Mouse (Mus musculus): Measurements from ENCODE around the gene Xxylt1.
A peak's percentile ranks its signal among the peaks of the same experiment; 100 is the strongest.

Gene Xxylt1

GRCm38 (mm10) chr16:31061246-31061880 is 19.9 kb downstream of the Xxylt1 start:
- no peak for DNase-seq (ENCODE audit: low read depth, low spot score)

DNA sequence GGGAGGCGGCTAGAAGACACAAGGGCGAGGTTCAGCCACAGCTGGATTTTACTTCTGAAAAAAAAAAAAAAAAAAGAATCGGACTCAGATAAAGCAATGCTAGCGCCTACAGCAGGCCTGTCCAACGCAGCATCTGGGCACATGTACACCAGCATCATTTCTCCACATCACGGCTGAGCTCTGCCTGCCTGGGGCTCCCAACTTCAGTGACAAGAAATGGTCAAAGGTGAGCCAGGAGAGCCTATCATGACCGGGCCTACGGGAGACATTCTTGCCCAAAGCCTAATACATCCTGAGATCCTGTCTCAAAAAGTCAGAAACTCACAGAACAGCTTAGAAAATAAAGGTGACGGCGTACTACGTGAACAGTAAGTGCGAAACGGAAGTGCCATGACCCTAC is 20.5 kb downstream of the Xxylt1 start:
- DNase-seq (ENCODE audit: low read depth, low spot score): no peak

DNA sequence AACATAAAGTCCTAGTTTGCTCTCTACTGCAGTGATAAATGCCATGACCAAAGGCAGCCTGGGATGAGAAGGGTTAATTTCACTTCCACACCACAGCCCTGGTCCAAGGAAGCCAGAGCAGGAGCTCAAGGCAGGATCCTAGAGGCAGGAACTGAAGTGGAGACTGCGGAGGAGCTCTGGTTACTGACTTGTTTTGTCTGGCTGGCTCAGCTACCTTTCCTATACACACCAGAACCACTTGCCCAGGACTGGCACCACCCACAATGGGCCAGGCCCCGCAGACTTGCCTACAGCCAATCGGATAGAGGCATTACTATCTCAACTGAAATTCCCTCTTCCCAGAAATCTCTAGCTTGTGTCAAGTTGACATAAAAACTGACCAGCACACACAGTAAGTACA is 21.0 kb downstream of the Xxylt1 start:
- no peak for DNase-seq (ENCODE audit: low read depth, low spot score)

DNA sequence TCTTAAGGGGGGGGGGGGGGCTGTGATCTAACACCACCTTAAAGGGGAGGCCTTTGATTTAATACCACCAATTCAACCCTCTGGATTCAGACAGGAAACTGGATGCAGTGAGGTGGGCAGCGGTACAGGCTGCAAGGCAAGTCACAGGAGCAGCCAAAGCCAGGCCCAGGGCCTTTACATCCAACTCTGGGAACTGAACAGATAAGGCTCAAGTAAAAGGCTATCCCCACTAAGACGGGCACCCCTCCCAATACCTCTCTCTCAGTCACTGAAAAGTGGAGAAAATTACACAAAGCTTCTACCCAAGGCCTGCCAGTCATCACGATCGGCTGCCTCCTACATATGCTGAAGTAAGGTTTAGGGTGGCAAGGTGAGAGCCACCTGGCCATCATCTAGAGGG is 21.5 kb downstream of the Xxylt1 start:
- no peak for DNase-seq (ENCODE audit: low read depth, low spot score)

GRCm38 (mm10) chr16:31052812-31053211 is 28.4 kb downstream of the Xxylt1 start:
- no peak for DNase-seq (ENCODE audit: low read depth, low spot score)

DNA sequence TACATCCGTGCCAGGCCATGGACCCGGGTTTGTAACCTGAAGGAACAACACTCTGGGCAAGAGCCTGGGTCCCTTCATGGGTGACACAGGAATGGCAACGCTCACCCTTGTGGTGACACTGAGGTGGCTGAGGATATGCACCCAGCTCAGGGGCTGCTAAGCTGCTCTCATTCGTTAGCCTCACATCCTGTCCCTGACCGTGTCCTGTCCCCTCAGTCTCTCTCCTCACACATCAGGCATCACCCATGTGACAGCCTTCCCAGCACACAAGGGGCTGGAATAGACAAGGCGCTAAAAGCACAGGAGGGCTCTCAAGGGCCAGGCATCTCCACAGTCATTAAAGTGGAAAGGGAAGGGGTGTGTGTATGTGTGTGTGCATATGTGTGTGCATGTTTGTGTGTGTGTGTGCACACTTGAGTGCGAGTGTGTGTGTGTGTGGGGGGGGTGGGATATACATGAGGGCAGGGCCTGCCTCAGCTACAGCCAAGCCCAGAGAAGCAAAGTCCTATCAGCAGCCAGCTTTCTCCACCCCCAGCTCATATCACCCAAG is 29.0 kb downstream of the Xxylt1 start:
- DNase-seq (ENCODE audit: low read depth, low spot score): no peak

DNA sequence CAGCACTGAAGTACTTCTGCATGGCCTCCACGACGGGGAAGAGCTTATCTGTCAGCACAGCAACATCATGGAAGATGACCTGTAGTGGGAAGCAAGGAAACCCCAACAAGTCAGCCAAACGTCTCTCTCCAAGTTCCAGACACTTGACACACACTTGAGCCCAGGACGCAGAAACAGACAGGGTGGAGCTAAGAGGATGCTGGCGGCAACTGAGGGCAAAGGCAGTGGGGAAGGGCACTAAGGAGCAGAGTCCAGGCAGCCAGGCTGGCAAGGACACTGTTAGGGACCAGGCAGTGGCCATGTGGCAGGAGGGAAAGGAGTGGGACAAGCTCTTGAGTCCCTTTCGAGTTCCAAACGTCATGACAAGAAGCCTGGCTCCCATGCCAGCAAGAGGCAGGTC is 30.5 kb downstream of the Xxylt1 start:
- DNase-seq (ENCODE audit: low read depth, low spot score): no peak

GRCm38 (mm10) chr16:31048194-31048593 is 33.0 kb downstream of the Xxylt1 start:
- no peak for DNase-seq (ENCODE audit: low read depth, low spot score)

- no peak for DNase-seq (ENCODE audit: low read depth, low spot score)
Measured at GRCm38 (mm10) chr16:31047186-31047898, 33.9 kb downstream of the Xxylt1 start.

DNA sequence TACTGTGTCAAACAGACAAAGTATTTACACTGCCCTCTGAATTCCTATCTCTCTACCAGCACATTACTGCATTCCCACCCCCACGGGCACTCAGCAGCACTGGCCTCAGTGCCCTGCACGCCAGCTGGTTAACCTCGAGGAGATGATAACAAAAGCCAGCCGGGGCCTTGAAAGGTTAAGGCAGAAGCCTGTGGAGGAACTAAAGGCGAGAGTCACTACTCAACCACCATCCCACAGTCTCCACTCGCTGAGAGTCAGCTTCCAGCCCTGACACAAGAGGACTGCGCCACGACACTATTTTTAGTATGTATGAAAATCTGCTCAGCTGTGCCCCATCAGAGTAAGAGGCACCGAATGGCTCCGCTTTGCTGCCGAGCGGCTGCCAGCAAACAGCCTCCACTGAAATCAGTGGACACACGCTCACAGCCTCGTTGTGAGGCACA is 35.0 kb downstream of the Xxylt1 start:
- peak; percentile 48 for DNase-seq (ENCODE audit: low read depth, low spot score)

- no peak for DNase-seq (ENCODE audit: low read depth, low spot score)
Measured at GRCm38 (mm10) chr16:31045211-31045610, 36.0 kb downstream of the Xxylt1 start.

DNA sequence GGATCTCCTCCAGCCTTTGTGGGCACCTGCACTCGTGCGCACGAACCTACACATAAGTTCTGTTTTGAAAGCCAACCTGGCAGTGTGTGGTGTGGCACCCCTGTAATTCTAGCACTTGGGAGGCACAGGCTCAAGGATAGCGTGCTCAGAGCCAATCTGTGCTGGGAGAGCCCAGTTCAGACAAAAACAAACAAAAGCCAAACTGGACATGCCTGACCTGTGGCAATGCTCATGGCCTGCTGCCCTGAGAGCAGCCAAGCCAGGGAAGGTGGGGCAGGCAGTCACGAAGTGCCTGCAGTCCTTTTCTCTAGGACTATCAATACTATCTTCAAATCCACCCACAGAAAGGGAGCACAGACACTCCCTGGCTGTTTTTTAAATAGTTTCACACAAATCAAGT is 38.1 kb downstream of the Xxylt1 start:
- no peak for DNase-seq (ENCODE audit: low read depth, low spot score)

GRCm38 (mm10) chr16:31041566-31041965 is 39.7 kb downstream of the Xxylt1 start:
- no peak for DNase-seq (ENCODE audit: low read depth, low spot score)

DNA sequence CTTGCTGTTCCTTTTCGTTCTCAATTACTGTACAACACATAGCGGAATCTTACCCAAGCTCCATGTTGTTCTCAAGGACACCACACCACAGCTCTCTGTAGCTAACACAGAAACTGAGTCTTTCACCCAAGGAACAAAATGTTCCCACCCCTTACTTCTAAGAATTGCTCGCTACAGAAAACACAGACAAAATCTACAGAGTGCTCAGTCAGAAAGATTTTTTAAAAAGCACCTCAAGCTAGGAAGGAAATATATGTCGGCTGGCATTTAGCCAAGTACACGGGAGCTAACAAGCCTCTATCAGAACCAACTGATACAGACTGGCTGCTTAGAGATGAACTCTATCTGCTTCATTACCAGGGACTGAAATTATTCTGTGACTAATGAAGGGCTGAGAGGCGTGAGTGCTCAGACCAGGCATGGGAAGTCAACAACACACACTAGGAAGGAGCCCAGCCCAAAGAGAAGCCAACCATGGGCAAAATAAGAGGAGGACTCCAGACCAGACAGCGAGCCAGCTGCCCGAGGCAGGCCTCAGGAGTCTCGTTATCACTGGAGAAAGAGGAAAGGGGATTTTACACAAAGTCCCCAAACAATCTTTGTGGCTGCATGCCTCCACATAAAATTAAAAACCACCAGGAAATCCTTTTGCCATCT is 41.3 kb downstream of the Xxylt1 start:
- no peak for DNase-seq (ENCODE audit: low read depth, low spot score)

- DNase-seq (ENCODE audit: low read depth, low spot score): no peak
Measured at GRCm38 (mm10) chr16:31037431-31037830, 43.8 kb downstream of the Xxylt1 start.

- no peak for DNase-seq (ENCODE audit: low read depth, low spot score)
Measured at GRCm38 (mm10) chr16:31035651-31036245, 45.5 kb downstream of the Xxylt1 start.

DNA sequence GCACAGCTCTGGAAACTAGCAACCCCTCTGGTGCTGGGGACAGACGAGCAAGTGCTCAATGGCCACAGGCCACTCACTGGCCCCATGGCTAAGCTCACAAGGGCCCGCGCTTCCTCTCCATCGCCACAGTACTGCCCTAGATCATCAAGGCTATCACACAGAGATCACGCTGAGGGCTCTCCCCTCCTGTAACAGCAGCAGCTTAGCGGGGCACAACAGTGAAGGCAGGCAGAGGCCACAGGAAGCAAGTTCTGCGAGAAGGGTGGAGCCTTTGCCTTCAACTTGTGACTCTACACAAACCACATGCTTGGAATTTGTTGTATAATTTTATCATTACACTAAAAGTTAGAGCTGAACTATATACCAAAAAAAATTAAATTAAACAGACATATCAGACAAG is 46.0 kb downstream of the Xxylt1 start:
- DNase-seq (ENCODE audit: low read depth, low spot score): no peak

DNA sequence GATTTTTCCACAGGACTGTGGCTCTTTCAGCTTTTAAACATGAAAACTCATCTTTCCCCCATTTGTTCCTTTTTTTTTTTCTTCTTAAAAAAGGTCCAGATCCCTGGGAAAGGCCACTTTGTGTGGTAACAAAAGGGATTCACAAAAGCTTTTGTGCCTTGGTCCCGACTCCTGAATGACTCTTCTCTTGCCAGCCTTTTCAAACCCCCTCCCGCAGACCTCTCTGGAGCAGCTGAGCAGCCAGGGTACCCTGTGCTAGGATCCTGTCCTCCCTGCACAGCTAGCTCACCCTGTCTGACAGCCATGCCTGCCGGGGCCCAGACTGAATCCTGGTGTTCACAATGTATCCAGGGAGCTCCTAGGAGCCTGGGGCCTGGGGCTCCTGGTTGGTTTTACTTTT is 47.2 kb downstream of the Xxylt1 start:
- DNase-seq (ENCODE audit: low read depth, low spot score): no peak

- no peak for DNase-seq (ENCODE audit: low read depth, low spot score)
Measured at GRCm38 (mm10) chr16:31029739-31030485, 51.3 kb downstream of the Xxylt1 start.

DNA sequence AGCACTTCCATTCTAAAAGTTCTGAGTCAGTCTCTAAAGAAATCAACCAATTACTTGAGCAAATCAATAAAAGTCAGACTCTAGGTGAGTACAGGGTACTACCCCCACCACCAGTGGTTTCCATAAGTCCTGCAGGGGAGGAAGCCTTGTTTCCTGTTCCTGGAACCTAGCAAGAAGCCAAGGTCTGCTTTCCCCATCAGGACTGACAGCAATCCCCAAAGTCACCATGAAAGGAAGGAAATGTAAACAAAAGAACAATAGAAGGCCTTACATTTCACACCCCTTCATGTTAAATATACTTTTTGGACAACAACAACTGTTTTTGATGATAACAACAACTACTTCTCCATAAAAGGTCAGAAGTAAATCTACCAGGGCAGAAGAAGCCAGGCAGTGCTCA is 53.6 kb downstream of the Xxylt1 start:
- DNase-seq (ENCODE audit: low read depth, low spot score): no peak

DNA sequence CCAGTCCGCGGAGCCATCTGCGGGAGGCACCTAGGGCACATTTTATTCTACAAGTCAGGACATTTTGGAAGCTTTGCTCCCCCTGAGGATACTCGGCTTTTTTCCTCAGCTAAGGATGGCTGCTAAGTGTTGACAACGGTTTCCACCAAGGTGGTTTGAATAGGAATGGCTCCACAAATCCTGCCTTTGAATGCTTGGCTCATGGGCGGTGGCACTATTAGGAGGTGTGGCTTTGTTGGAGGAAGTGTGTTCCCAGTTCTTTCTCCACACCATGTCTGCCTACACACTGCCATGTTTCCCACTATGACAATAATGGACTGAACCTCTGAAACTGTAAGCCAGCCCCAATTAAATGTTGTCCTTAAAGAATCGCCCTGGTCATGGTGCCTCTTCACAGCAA is 55.7 kb downstream of the Xxylt1 start:
- DNase-seq (ENCODE audit: low read depth, low spot score): no peak

GRCm38 (mm10) chr16:31024997-31025396 is 56.2 kb downstream of the Xxylt1 start:
- no peak for DNase-seq (ENCODE audit: low read depth, low spot score)
